Mouse (Mus musculus) myocyte (in vitro differentiated cells): Measurements from ENCODE around the gene Timm8a2.

Experiments
- CEBPB ChIP-seq: IDR thresholded peaks from 2 replicates; pipeline ENCODE4 v1.6.1; 2011; ENCODE audit warnings: mild to moderate bottlenecking, moderate library complexity; ENCODE audit not compliant: poor library complexity, insufficient read depth, severe bottlenecking
- E2F4 ChIP-seq: IDR thresholded peaks from one replicate; pipeline ENCODE4 v1.6.1; 2011; ENCODE audit warnings: mild to moderate bottlenecking, control low read depth, moderate library complexity; ENCODE audit not compliant: insufficient read depth
- MAX ChIP-seq: IDR thresholded peaks from one replicate; pipeline ENCODE4 v1.6.1; 2011; ENCODE audit warnings: low read depth, mild to moderate bottlenecking, control low read depth
- MYOD1 ChIP-seq, 3 experiments: IDR thresholded peaks; one replicate each; pipeline ENCODE4 v1.6.1; 2011; ENCODE audit warnings: control low read depth in 2 of 3, low read depth in 2 of 3, mild to moderate bottlenecking in 2 of 3, moderate library complexity in 1 of 3; ENCODE audit not compliant: insufficient read length in 2 of 3, control insufficient read depth in 1 of 3
- MYOG ChIP-seq, 3 experiments: IDR thresholded peaks; one replicate each; pipeline ENCODE4 v1.6.1; 2011; ENCODE audit warnings: control low read depth in 2 of 3, low read depth in 2 of 3, mild to moderate bottlenecking in 2 of 3; ENCODE audit not compliant: insufficient read length in 2 of 3, control insufficient read depth in 1 of 3, insufficient read depth in 1 of 3
- POLR2A ChIP-seq: IDR thresholded peaks from one replicate; pipeline ENCODE4 v1.6.1; 2011; ENCODE audit warnings: low read depth, mild to moderate bottlenecking, control low read depth, moderate library complexity; ENCODE audit not compliant: insufficient read length
- POLR2AphosphoS2 ChIP-seq: IDR thresholded peaks from one replicate; pipeline ENCODE4 v1.6.1; 2011; ENCODE audit warnings: low read depth, control low read depth; ENCODE audit not compliant: insufficient read length
- REST ChIP-seq: IDR thresholded peaks from one replicate; pipeline ENCODE4 v1.6.1; 2011; ENCODE audit warnings: mild to moderate bottlenecking, control low read depth, moderate library complexity; ENCODE audit not compliant: insufficient read depth, insufficient read length
- SRF ChIP-seq: IDR thresholded peaks from one replicate; pipeline ENCODE4 v1.6.1; 2011; ENCODE audit warnings: low read depth; ENCODE audit not compliant: control insufficient read depth, insufficient read length
- TCF12 ChIP-seq: IDR thresholded peaks from one replicate; pipeline ENCODE4 v1.6.1; 2011; ENCODE audit warnings: mild to moderate bottlenecking, control low read depth; ENCODE audit not compliant: poor library complexity, insufficient read depth, severe bottlenecking
- TCF3 ChIP-seq: IDR thresholded peaks from one replicate; pipeline ENCODE4 v1.6.1; 2011; ENCODE audit warnings: low read depth, control low read depth; ENCODE audit not compliant: insufficient read length
- USF1 ChIP-seq: IDR thresholded peaks from one replicate; pipeline ENCODE4 v1.6.1; 2011; ENCODE audit warnings: low read depth, mild to moderate bottlenecking, control low read depth, moderate library complexity

- TF ChIP-seq POLR2A: no peak
- no peak for TF ChIP-seq CEBPB
- TF ChIP-seq POLR2AphosphoS2: no peak
- no peak for TF ChIP-seq MYOD1 (IDR thresholded peaks at IDR 0.05; ENCODE audit: control insufficient read depth in 1 of 3, insufficient read length in 2 of 3, low read depth in 2 of 3)
- TF ChIP-seq MAX: no peak
- no peak for TF ChIP-seq USF1
- TF ChIP-seq E2F4: no peak
- no peak for TF ChIP-seq MYOG (IDR thresholded peaks at IDR 0.05; ENCODE audit: control insufficient read depth in 1 of 3, insufficient read depth in 1 of 3, insufficient read length in 2 of 3, low read depth in 2 of 3)
- no peak for TF ChIP-seq TCF12
- TF ChIP-seq REST: no peak
- TF ChIP-seq SRF: no peak
- no peak for TF ChIP-seq TCF3
These were observed 13.9 kb upstream of the Timm8a2 start for GRCm38 (mm10) chr14:122020567-122020966.
